Mouse (Mus musculus) E14TG2a.4 (cell line): Measurements from ENCODE around the gene Pak4.
"Not testable (repeated sequence)": the region's sequence is repeated elsewhere in the genome, so short reads cannot be mapped to it uniquely, and the experiment has no call there.

Experiments
- H3K27me3 ChIP-seq: 2 replicates; pipeline ENCODE4 v1.6.1; 2014; ENCODE audit warnings: low read length, control low read depth; ENCODE audit not compliant: insufficient read depth
- H3K36me3 ChIP-seq: 2 replicates; pipeline ENCODE4 v1.6.1; 2014; ENCODE audit warnings: low read length, control low read depth; ENCODE audit not compliant: insufficient read depth
- H3K4me1 ChIP-seq: replicated peaks from 2 replicates; pipeline ENCODE4 v1.6.1; 2014; ENCODE audit warnings: low read depth, low read length, control low read depth
- H3K4me3 ChIP-seq: replicated peaks from 2 replicates; pipeline ENCODE4 v1.5.1; 2014; ENCODE audit warnings: mild to moderate bottlenecking, low read length
- H3K9me3 ChIP-seq: 2 replicates; pipeline ENCODE4 v1.6.1; 2014; ENCODE audit warnings: low read length, control low read depth
- CTCF ChIP-seq: conservative IDR thresholded peaks from 2 replicates; pipeline ENCODE4 v1.5.1; 2014; ENCODE audit warnings: low read length
- NANOG ChIP-seq: IDR thresholded peaks from 2 replicates; pipeline ENCODE4 v1.6.1; 2014; ENCODE audit warnings: borderline replicate concordance, low read length, mixed read lengths
- POU5F1 ChIP-seq: IDR thresholded peaks from 2 replicates; pipeline ENCODE4 v1.6.1; 2014; ENCODE audit warnings: low read length, borderline replicate concordance

Pak4 gene

DNA sequence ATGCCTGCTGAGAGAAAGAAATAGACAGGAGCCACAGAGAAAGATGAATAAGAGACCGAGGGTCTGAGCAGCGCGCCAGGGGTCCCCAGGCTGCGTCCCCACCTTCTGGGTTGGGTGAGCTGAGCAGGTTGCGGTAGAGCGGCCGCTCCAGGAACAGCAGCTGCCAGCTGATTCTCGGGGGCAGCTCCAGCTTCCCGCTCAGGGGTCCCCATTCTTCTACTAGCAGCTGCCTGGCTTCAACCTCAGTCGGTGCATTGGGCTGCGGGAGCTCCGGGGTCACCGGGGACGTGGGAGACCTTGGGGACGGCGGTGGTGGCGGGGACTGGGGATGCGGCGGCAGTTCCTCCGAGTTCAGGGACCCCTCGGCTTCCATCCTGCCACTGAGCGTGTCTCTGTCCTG is 51.3 kb downstream of the Pak4 start:
- peaks cover 45% of the 10 kb centered on the region for H3K27me3 ChIP-seq
- H3K9me3 ChIP-seq: peaks cover 6% of the 10 kb centered on the region
- no peaks in the 10 kb centered on the region for H3K36me3 ChIP-seq
- TF ChIP-seq POU5F1 (no peak), NANOG (no peak), CTCF (no peak)
- H3K4me3 ChIP-seq: peak overlapping the region; percentile 73
- H3K4me1 ChIP-seq: peaks cover 59% of the 10 kb centered on the region

DNA sequence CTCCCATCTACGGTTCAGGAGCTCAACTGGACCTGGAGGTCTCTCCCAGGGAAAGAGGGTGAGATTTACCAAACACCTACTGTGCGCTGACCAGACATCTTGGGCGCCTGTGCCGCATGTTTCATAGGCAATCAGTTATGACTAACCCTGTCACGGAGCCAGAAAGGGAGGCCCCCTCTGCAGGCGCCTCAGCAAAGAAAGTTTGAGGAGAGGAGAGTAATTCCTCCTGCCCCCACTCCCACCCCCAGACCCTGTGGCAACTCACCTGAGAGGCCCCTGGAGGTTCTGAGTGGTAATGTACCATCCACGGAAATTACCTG is 52.1 kb downstream of the Pak4 start:
- TF ChIP-seq CTCF (0 out of 2 replicates have a peak, but pooled peaks have one; percentile 15), POU5F1 (no peak), NANOG (no peak)

GRCm38 (mm10) chr7:28545048-28545890 is 52.7 kb downstream of the Pak4 start:
- Histone ChIP-seq H3K36me3 (no peaks in the 10 kb centered on the region), H3K4me1 (peaks cover 65% of the 10 kb centered on the region), H3K27me3 (peaks cover 45% of the 10 kb centered on the region), H3K9me3 (peaks cover 6% of the 10 kb centered on the region), H3K4me3 (no peak overlapping the region; the same call in 1 of the 2 replicates)
- TF ChIP-seq CTCF (no peak), POU5F1 (no peak), NANOG (no peak)

More for the DNA sequence above, 52.1 kb downstream of the Pak4 start:
- peaks cover 6% of the 10 kb centered on the region for H3K9me3 ChIP-seq
- H3K27me3 ChIP-seq: peaks cover 45% of the 10 kb centered on the region
- peaks cover 61% of the 10 kb centered on the region for H3K4me1 ChIP-seq
- H3K36me3 ChIP-seq: no peaks in the 10 kb centered on the region
- peak overlapping the region; percentile 73; the same call in 1 of the 2 replicates for H3K4me3 ChIP-seq

GRCm38 (mm10) chr7:28544051-28544601 is 53.9 kb downstream of the Pak4 start:
- Histone ChIP-seq H3K4me3 (peak overlapping the region; percentile 60), H3K36me3 (no peaks in the 10 kb centered on the region), H3K4me1 (peaks cover 60% of the 10 kb centered on the region), H3K27me3 (peaks cover 45% of the 10 kb centered on the region), H3K9me3 (no peaks in the 10 kb centered on the region; the same call in 1 of the 2 replicates)
- no peak for TF ChIP-seq POU5F1
- no peak for TF ChIP-seq NANOG
- TF ChIP-seq CTCF: no peak

- no peak for TF ChIP-seq CTCF
- no peak for TF ChIP-seq POU5F1
- TF ChIP-seq NANOG: no peak
- peaks cover 24% of the 10 kb centered on the region for H3K27me3 ChIP-seq
- no peaks in the 10 kb centered on the region for H3K36me3 ChIP-seq
- H3K4me3 ChIP-seq: no peak within 1 kb of the TSS
- peaks cover 31% of the 10 kb centered on the region for H3K4me1 ChIP-seq
- peaks cover 3% of the 10 kb centered on the region; the same call in 1 of the 2 replicates for H3K9me3 ChIP-seq
Observed at GRCm38 (mm10) chr7:28540526-28540925, 57.5 kb downstream of the Pak4 start, which contains the start of gene Sycn. Gene Sycn (plus strand): TSS chr7:28540885.

DNA sequence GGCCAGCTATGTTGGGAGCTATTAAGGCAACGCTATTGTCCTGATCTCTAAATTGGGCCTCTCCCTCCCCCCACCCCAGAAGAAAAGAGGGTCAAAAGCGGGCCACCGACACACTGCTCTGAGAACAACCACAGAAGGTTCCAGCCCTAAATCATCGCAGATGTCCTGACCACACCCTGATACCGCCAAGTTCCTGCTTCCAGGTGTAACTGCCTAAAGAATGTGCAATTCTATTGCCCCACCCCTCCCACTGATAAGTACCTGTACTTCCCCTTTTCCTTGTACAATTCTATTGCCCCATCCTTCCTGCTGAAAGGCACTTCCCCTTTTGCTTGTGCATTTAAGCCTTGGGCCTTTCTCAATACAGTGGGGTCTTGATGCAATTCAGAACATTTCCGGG is 59.1 kb downstream of the Pak4 start:
- H3K4me1 ChIP-seq: peaks cover 15% of the 10 kb centered on the region
- not testable (repeated sequence) for H3K36me3 ChIP-seq, H3K9me3 ChIP-seq, H3K27me3 ChIP-seq, H3K4me3 ChIP-seq

GRCm38 (mm10) chr7:28532005-28532404 is 66.0 kb downstream of the Pak4 start:
- TF ChIP-seq CTCF (no peak), NANOG (no peak), POU5F1 (no peak)
- Histone ChIP-seq H3K9me3 (peaks cover 3% of the 10 kb centered on the region; the same call in 1 of the 2 replicates), H3K36me3 (no peaks in the 10 kb centered on the region), H3K4me1 (peaks cover 21% of the 10 kb centered on the region), H3K4me3 (no peak overlapping the region), H3K27me3 (no peaks in the 10 kb centered on the region)

GRCm38 (mm10) chr7:28527922-28528719 is 69.9 kb downstream of the Pak4 start:
- H3K36me3 ChIP-seq: no peaks in the 10 kb centered on the region
- 0 out of 2 replicates have a peak overlapping the region, but pooled peaks have one; percentile 8 for H3K4me3 ChIP-seq
- no peaks in the 10 kb centered on the region for H3K9me3 ChIP-seq
- H3K27me3 ChIP-seq: no peaks in the 10 kb centered on the region
- TF ChIP-seq NANOG: no peak
- TF ChIP-seq CTCF: peak; percentile 68
- no peak for TF ChIP-seq POU5F1
- H3K4me1 ChIP-seq: peaks cover 21% of the 10 kb centered on the region

- not testable (repeated sequence) for H3K27me3 ChIP-seq, H3K9me3 ChIP-seq
Observed at GRCm38 (mm10) chr7:28522536-28522935, 75.4 kb downstream of the Pak4 start, which contains the start of gene Ifnl3. Gene Ifnl3 (plus strand): TSS chr7:28522836.

More at GRCm38 (mm10) chr7:28522536-28522935, 75.4 kb downstream of the Pak4 start, which contains the start of gene Ifnl3:
- peaks cover 15% of the 10 kb centered on the region for H3K4me1 ChIP-seq
- H3K36me3 ChIP-seq, H3K4me3 ChIP-seq: not testable (repeated sequence)
